Mouse (Mus musculus): ENCODE measurements around the gene Eef2.

The Eef2 gene

DNA sequence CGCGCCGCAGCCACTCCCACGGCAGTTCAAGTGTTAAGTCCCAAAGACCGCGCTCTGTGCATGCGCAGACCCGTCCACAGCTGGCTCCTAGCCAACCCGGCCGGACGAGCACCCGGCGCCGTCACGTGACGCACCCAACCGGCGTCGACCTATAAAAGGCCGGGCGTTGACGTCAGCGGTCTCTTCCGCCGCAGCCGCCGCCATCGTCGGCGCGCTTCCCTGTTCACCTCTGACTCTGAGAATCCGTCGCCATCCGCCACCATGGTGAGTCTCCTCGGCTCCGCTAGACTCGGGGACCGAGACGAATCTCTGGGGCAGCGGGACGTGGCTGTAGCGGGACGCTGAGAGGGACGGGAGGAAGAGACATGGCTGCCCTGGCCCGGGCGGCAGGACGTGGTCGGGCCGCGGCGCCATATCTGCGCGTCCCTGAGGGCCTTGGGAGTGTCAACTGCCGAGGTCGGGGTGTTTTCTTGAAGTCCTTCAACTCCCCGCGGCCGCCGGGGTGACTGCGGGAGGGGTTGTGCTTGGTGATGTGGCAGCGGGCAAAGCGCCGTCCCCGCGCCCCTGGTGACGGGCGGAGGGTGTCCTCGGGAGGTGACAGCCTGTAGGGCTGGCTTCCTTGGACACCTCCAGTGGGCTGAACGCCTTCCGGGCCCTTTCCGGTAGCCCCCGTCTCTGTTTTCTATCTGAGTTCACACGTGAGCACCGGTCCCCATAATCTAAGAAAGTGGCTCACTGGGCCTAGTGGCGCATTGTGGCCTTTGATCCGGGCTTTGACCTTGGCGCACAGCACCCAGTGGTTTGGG is at the start of gene Eef2:
Eef2 (plus strand) TSS at position 166 of the 806 bp plus-strand sequence.
- peak; percentile 98 for DNase-seq

GRCm38 (mm10) chr10:81134181-81134587 is 42.2 kb upstream of the Eef2 start:
- DNase-seq, result peak; percentile 93 to 95

- peak; percentile 28 to 37 for DNase-seq
Measured at GRCm38 (mm10) chr10:81134966-81135681, 41.3 kb upstream of the Eef2 start, which contains the start of gene Zbtb7a. Gene Zbtb7a (plus strand): TSS chr10:81135220.

DNA sequence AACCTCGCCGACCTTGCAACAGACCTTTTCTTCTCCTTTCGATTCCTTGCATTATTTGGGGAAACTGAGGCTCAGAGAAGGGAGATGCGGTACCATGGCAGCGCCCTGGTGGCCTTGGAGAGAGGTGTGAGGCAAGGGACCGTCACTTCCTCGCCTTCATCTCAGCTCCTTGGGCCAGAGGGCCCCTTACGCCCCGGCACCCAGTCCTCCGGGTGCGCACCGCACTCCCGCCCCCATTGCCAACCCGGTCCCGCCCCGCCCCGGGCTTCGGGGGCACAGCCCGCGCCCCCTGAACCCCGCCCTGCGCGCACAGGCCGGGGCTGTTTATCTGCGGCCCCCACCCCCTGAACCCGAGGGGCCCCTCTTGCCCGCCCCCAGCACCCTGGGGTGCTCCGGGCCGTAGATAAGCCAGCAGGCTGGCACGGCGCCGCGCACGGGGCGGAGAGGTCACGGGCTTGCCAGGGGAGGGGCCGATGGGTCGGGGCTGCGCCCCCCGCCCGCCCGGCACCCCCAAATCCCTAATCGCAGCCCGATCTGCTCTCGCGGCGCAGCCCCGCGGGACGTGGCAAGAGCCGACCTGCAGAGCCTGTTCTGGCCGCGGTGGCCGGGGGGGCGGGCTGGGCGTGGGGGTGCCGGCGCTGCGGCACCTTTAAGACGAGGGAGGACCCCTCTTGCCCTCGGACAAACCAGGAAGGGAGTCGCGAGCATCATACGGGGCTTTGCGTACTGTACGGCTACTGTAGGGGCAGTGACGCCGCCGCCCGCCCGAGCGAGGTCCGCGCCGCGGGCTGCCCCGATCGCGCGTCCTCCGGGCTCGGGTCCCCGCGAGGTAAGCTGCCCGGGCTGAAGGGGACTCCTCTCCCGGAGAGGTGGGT is 40.4 kb upstream of the Eef2 start:
- DNase-seq, result peak; percentile 58 to 65

GRCm38 (mm10) chr10:81136706-81137231 is 39.7 kb upstream of the Eef2 start:
- peak; percentile 77 to 83 for DNase-seq

- DNase-seq, result peak; percentile 100
Measured at GRCm38 (mm10) chr10:81137252-81138130, 38.9 kb upstream of the Eef2 start.

DNA sequence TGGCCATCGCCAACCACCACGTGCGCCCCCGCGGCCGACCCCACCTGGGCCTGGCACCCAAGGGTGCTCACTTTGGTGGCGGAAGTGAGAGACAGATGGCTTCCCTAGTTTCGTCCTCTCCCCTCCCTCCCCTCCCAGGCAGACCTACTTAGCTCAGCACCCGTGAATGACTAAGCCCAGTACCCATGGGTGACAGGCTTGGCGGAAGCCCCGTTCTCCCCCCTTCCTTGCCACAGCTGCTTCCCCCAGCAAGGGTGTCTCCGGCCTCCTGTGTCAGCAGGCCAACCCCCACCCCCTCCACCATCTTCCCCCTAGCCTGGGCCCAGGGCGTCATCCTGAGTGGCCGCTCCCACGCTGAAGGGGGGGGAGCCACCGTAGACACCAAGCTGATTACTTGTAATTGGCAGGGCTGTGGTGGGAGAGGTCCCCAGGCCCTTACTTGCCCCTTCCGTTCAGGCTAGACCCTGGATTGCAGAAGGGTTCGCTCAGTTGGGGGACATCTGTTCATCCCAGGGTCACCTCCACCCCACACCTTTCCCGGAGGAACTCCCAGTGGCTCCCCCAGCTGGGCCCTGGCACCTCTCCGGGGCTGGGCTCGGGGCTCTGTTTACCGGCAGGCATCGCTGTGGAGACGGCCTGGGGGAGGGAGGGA is 38.2 kb upstream of the Eef2 start:
- peak; percentile 86 for DNase-seq

- no peak for DNase-seq
Measured at GRCm38 (mm10) chr10:81138821-81139528, 37.5 kb upstream of the Eef2 start.

DNA sequence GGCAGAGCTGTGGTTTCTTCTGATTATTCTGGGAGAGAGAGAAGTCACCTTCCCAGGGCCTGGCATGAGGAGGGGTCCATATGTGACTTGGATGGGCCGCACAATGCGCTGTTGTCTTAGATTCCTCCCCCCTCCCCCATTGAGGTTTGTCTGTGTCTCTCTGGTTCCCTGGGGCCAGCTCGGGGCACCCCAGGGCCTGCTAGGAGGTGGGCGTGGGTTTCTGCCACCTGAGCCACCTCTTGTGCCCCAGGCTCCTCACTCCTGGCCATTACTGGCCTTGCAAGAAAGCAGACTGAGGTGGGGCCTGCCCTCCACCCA is 36.9 kb upstream of the Eef2 start:
- no peak for DNase-seq

GRCm38 (mm10) chr10:81140005-81140404 is 36.4 kb upstream of the Eef2 start:
- DNase-seq, result no peak

GRCm38 (mm10) chr10:81140717-81141454 is 35.5 kb upstream of the Eef2 start:
- DNase-seq, result no peak

- DNase-seq, result no peak
Measured at GRCm38 (mm10) chr10:81141455-81142210, 34.8 kb upstream of the Eef2 start.

- DNase-seq, result no peak
Measured at GRCm38 (mm10) chr10:81142551-81142981, 33.9 kb upstream of the Eef2 start.

DNA sequence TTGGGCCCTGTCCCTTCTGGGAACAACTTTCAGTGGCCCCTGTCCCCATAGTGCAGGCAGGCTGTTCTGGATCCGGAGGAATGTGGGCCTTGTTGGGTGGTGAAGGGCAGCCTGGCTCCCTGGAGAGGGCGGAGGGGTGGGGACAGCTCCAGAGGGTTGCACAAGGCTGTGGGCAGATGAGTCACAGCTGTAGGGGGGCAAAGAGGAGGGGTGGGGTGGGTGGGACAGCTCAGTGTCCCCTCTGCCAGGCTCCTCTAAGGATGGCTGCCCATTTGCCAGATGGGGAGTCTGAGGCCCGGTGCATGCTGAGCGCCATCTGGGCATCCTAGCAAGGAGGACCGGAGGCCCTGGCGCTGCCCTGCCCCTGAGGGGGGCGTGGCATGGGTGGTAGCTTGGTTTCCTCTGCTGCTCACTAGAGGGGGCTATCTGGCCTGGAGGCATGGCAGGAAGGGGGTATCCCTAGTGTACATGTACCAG is 33.2 kb upstream of the Eef2 start:
- DNase-seq, result no peak

DNA sequence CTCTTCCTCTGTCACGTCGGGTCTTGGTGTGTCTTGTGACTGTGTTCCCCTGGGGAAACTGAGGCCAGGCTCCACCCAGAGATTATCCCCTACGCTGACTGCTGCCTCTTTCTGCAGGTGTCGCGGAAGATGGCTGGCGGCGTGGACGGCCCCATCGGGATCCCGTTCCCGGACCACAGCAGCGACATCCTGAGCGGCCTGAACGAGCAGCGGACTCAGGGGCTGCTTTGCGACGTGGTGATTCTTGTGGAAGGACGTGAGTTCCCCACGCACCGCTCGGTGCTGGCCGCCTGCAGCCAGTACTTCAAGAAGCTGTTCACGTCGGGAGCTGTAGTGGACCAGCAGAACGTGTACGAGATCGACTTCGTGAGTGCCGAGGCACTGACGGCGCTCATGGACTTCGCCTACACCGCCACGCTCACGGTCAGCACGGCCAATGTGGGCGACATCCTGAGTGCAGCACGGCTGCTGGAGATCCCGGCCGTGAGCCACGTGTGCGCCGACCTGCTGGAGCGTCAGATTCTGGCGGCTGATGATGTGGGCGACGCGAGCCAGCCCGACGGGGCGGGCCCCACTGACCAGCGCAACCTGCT is 32.5 kb upstream of the Eef2 start:
- DNase-seq, result no peak

GRCm38 (mm10) chr10:81144667-81145066 is 31.8 kb upstream of the Eef2 start:
- DNase-seq, result no peak

GRCm38 (mm10) chr10:81145307-81145706 is 31.1 kb upstream of the Eef2 start:
- no peak for DNase-seq

GRCm38 (mm10) chr10:81145778-81146177 is 30.7 kb upstream of the Eef2 start:
- no peak for DNase-seq

DNA sequence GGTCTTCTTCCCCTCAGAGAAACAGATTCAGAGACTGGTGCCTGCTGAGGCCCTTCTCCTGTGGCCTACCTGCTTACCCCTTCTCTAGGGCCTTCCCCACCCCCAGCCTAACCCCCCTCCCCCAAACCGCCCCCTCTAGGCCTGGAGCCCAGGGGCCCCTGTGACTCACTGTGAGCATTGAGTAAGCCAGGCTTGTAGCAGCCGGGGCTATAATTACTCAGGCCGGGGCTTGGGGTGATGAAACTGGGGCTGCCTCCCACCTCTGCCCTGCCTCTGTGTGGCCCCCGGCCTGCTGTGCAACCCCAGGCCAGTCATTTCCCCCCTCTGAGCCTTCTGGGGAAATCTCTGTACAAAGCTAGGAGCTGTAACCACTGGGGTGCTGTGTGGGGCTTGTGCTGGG is 30.1 kb upstream of the Eef2 start:
- no peak for DNase-seq
